Comparison of ENCODE assay signal across 12 mouse cellular contexts in the genomic region with DNA sequence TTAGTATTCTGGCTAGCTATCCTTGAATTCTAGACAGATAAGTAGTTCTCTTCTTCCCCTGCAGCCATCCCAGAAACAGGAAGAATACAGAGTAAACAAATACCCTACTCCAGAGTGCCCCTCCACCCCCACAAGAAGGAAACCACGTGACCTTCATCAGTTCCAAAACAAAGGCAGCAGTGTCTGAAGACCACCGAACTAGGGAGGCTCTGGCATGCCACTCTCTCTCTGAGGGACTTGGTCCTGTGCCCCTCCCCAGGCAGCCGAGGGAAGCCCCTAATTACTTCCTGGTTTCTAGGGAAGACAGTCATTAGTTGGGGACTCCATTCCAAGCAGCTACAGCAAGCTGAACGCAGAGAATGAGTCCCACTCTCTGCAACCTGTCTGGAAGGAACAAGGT.
DNase-seq lines count a peak whose midpoint lies in the region; ATAC-seq lines count a peak whose summit lies in the region.
"Had no signal": no experiment of that assay in that cellular context is flagged by ENCODE, and none has a peak within 500 bp of the region (broad histone marks: within the 10 kb centered on the region; RNA-seq: fewer than 3 reads in every experiment).

No protein-coding gene starts in this region.

- no peaks in the 10 kb centered on the region for H3K9me3 ChIP-seq in kidney, embryonic 16.5 days (ENCODE audit: low read length)
- peaks cover 5% of the 10 kb centered on the region; the same call in 1 of the 2 replicates for H3K9me3 ChIP-seq in embryonic facial prominence, embryonic 10.5 days
- 0 out of 2 replicates have a peak, but pooled peaks cover 3% of the 10 kb centered on the region for H3K9me3 ChIP-seq in hindbrain, embryonic 12.5 days (replicated peaks)
- no peaks in the 10 kb centered on the region for H3K9me3 ChIP-seq in midbrain, embryonic 13.5 days

- no peak for DNase-seq in kidney, postnatal 36 days
- DNase-seq in embryonic facial prominence, embryonic 10.5 days (ENCODE audit: low spot score), result peak; percentile 70
- no peak for DNase-seq in left cerebral cortex, adult 8-10 months (ENCODE audit: low spot score in 2 of 2)
- no peak for DNase-seq in right cerebral cortex, postnatal 14 days
- DNase-seq in urinary bladder, postnatal 14 days (ENCODE audit: low spot score), result no peak
- DNase-seq: adrenal gland, postnatal 36 days; gastrocnemius, postnatal 14 days; heart, postnatal 10 days had no signal

- 6% methylated on average over 4 of the region's 4 CpGs for WGBS in kidney, embryonic 16.5 days
- 2% methylated on average over 4 of the region's 4 CpGs for WGBS in embryonic facial prominence, embryonic 10.5 days
- 3% methylated on average over 4 of the region's 4 CpGs for WGBS in hindbrain, embryonic 12.5 days
- 13% methylated on average over 4 of the region's 4 CpGs for WGBS in midbrain, embryonic 13.5 days

- 0 out of 2 replicates have a peak, but pooled peaks have one; percentile 49 for ATAC-seq in kidney, embryonic 16.5 days (ENCODE audit: low FRiP score, low TSS enrichment)
- ATAC-seq in hindbrain, embryonic 12.5 days (ENCODE audit: low FRiP score), result peak; percentile 71
- ATAC-seq in midbrain, embryonic 13.5 days, result no peak

- H3K4me2 ChIP-seq in kidney, embryonic 16.5 days (replicated peaks; ENCODE audit: low read depth, low read length), result no peak overlapping the region
- peak overlapping the region; percentile 5 for H3K4me2 ChIP-seq in hindbrain, embryonic 12.5 days (replicated peaks)
- no peak overlapping the region for H3K4me2 ChIP-seq in midbrain, embryonic 13.5 days (replicated peaks)

- H3K36me3 ChIP-seq in kidney, embryonic 16.5 days (ENCODE audit: insufficient read depth, low read length), result no peaks in the 10 kb centered on the region
- no peaks in the 10 kb centered on the region for H3K36me3 ChIP-seq in embryonic facial prominence, embryonic 10.5 days (replicated peaks)
- no peaks in the 10 kb centered on the region for H3K36me3 ChIP-seq in hindbrain, embryonic 12.5 days
- no peaks in the 10 kb centered on the region for H3K36me3 ChIP-seq in midbrain, embryonic 13.5 days

- H3K27ac ChIP-seq in kidney, embryonic 16.5 days (ENCODE audit: low read length), result no peak overlapping the region
- H3K27ac ChIP-seq in embryonic facial prominence, embryonic 10.5 days (replicated peaks), result peak overlapping the region; percentile 76
- H3K27ac ChIP-seq in hindbrain, embryonic 12.5 days, result peak overlapping the region; percentile 82
- peak overlapping the region; percentile 47; the same call in 1 of the 2 replicates for H3K27ac ChIP-seq in midbrain, embryonic 13.5 days
- H3K27ac ChIP-seq: macrophage had no signal

- no peak overlapping the region for H3K9ac ChIP-seq in kidney, embryonic 16.5 days (replicated peaks; ENCODE audit: low read length)
- no peak overlapping the region for H3K9ac ChIP-seq in hindbrain, embryonic 12.5 days
- H3K9ac ChIP-seq in midbrain, embryonic 13.5 days (replicated peaks), result no peak overlapping the region

- no peaks in the 10 kb centered on the region for H3K27me3 ChIP-seq in kidney, embryonic 16.5 days (ENCODE audit: insufficient read depth, low read length)
- 0 out of 2 replicates have a peak, but pooled peaks cover 3% of the 10 kb centered on the region for H3K27me3 ChIP-seq in embryonic facial prominence, embryonic 10.5 days (replicated peaks; ENCODE audit: low read depth, poor library complexity, severe bottlenecking)
- no peaks in the 10 kb centered on the region for H3K27me3 ChIP-seq in hindbrain, embryonic 12.5 days
- H3K27me3 ChIP-seq in midbrain, embryonic 13.5 days, result peaks cover 32% of the 10 kb centered on the region

- no peak overlapping the region for H3K4me3 ChIP-seq in kidney, embryonic 16.5 days (ENCODE audit: low read length)
- no peak overlapping the region for H3K4me3 ChIP-seq in embryonic facial prominence, embryonic 10.5 days
- no peak overlapping the region for H3K4me3 ChIP-seq in hindbrain, embryonic 12.5 days
- H3K4me3 ChIP-seq in midbrain, embryonic 13.5 days (replicated peaks), result no peak overlapping the region

- H3K4me1 ChIP-seq in kidney, embryonic 16.5 days (ENCODE audit: insufficient read depth, low read length), result peaks cover 9% of the 10 kb centered on the region; the same call in 1 of the 2 replicates
- H3K4me1 ChIP-seq in embryonic facial prominence, embryonic 10.5 days, result peaks cover 63% of the 10 kb centered on the region
- H3K4me1 ChIP-seq in hindbrain, embryonic 12.5 days, result peaks cover 53% of the 10 kb centered on the region
- H3K4me1 ChIP-seq in midbrain, embryonic 13.5 days (replicated peaks), result peaks cover 36% of the 10 kb centered on the region
